Mouse (Mus musculus) heart, postnatal 36 days (tissue): ENCODE measurements around the gene Bsph2. TPM values are rescaled to one million over a fixed set of nuclear protein-coding genes. Genes with fewer than 3 reads are reported as not detected.
A peak's percentile ranks its signal among the peaks of the same experiment; 100 is the strongest.

Experiments used
- DNase-seq, 2 experiments: peaks; one replicate each; pipeline ENCODE4 v3.0.0; 2021 to 2022
- intact Hi-C: fragments of 180-260 bp; cut with DNase I; formaldehyde crosslinking; loops from one replicate; pipeline ENCODE4 v1.15.1; 2025
- total RNA-seq, 2 experiments: library from RNA; stranded (reverse); gene quantifications; 2 replicates each; pipeline ENCODE4 v1.2.3; 2021

Bsph2 gene
- total RNA-seq = not detected

DNA sequence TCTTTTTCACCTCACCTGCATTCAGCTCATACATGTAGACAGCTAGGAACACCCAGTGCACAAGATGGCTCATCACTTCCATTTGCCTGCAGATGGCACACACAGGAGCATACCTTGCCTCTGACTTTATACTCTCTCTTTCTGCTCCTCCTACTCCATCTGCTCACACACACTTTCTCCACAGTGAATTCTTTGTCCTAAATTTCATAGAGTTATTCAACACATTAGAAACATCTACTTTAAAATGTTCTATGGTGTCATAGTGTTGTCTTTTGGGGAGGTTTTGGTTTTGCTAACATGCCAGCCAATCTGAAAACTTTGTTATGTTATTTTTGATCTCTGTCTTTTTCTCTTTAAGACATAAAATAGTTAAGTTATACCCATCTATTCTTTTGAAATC is at the start of gene Bsph2:
TSS of gene Bsph2 (minus strand) at position 101 of the 400 bp plus-strand sequence.
- intact Hi-C loops = no loop called here
- no peak for DNase-seq

DNA sequence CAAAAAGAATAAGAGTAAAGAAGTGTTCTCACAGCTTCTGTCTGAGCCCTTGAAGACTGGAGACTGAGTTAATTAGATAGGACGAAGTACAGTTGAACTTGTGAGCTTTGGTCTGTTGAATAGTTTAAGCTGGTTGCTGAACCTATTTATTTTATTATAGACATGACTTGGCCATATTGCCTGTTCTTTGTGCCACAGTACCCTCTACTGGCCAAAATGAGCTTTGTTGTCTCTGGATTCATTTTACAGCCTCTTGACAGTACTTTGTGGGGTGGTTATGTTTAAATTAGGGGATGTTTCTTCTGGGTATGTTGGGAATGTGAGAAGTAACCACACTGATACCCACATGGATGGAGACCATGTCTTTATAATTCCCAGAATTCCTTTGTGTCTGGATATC is 59.3 kb downstream of the Bsph2 start:
- DNase-seq = peak in 1 of 2 experiments; percentile 6
- intact Hi-C loops = loop anchor here (2.0 kb wide), 1 partner anchor 223 kb away; no protein-coding TSS in a partner anchor

Other genes with a start within 250 kb of the Bsph2 start
- gene Pla2g4c, start 246.4 kb downstream of the Bsph2 start, total RNA-seq = under 1 TPM in 1 of 2 experiments, not detected in 1; 0.14 TPM
- not detected for gene Cabp5, start 172.9 kb downstream of the Bsph2 start, total RNA-seq
- not detected for gene Bsph1, start 120.2 kb downstream of the Bsph2 start, total RNA-seq
- gene Sult2a5, start 52.9 kb upstream of the Bsph2 start, total RNA-seq = not detected
- gene Sult2a2, start 162.4 kb upstream of the Bsph2 start, total RNA-seq = not detected